Mouse (Mus musculus) spleen, adult 2 months (tissue): ENCODE measurements around the gene Daam2.

Experiments used
- CTCF ChIP-seq: fragments of 200-500 bp; IDR thresholded peaks from 2 replicates; pipeline ENCODE4 v1.5.1; 2011; ENCODE audit warnings: mild to moderate bottlenecking, inconsistent platforms; ENCODE audit not compliant: insufficient read depth, insufficient read length, insufficient replicate concordance; ENCODE audit errors: extremely low read depth
- POLR2A ChIP-seq: fragments of 200-500 bp; IDR thresholded peaks from 2 replicates; pipeline ENCODE4 v1.6.1; 2011; ENCODE audit warnings: low read depth, low read length, inconsistent platforms

DNA sequence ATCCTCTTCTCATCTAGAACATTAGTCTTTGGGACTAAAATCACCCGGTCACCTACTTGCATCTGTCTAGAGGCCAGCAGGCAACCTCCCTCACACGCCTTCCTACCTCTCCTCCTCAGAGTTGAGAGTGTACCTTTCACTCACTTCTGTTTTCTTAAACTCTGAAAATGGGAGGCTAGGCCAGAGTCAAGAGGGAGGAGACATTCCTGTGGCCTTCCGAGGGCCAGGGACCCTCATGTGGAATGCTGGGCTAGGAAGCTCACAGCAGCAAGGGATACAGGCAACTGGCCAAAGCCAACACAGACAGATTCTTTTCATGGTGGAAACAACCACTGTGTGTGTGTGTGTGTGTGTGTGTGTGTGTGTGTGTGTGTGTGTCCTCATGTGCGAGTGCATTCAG lies 86.8 kb downstream of the Daam2 start:
- TF ChIP-seq CTCF (no peak), POLR2A (no peak)
